ENCODE assay signal across 8 mouse cellular contexts in genomic region chr19:10677915-10678771, GRCm38 (mm10). TPM values are rescaled to one million over a fixed set of nuclear protein-coding genes. Genes with fewer than 3 reads are reported as not detected.
DNase-seq lines count a peak whose midpoint lies in the region; ATAC-seq and TF ChIP-seq lines count a peak whose summit lies in the region.

Gene Pga5, minus strand, starts transcription at chr19:10678071.

- 0 out of 2 replicates have a peak, but pooled peaks cover 4% of the 10 kb centered on the region for H3K27me3 ChIP-seq in embryonic facial prominence, embryonic 13.5 days
- H3K27me3 ChIP-seq in liver, embryonic 14.5 days (ENCODE audit: control insufficient read depth, insufficient read depth, low read length) = no peaks in the 10 kb centered on the region
- no peaks in the 10 kb centered on the region for H3K27me3 ChIP-seq in neural tube, embryonic 12.5 days (replicated peaks)
- no peaks in the 10 kb centered on the region for H3K27me3 ChIP-seq in stomach, embryonic 15.5 days (replicated peaks)

- peak; percentile 93 for DNase-seq in 3T3-L1 (ENCODE audit: low read depth, low spot score)
- peak; percentile 72 for DNase-seq in adrenal gland, adult 8-10 months
- peak; percentile 82 for DNase-seq in heart, adult 8-10 months (ENCODE audit: low spot score)
- DNase-seq in kidney, postnatal 25 days = peak; percentile 86 to 95
- no peak for DNase-seq in liver, embryonic 14.5 days (ENCODE audit: low read depth in 3 of 3, low spot score in 3 of 3)

- ATAC-seq in embryonic facial prominence, embryonic 13.5 days (ENCODE audit: insufficient number of reproducible peaks, insufficient read depth, low FRiP score, low TSS enrichment, low read depth) = no peak
- peak; percentile 56; the same call in 1 of the 2 replicates for ATAC-seq in liver, embryonic 14.5 days (ENCODE audit: insufficient read depth)
- peak; percentile 72; the same call in 1 of the 2 replicates for ATAC-seq in neural tube, embryonic 12.5 days (ENCODE audit: low FRiP score, low read depth)
- ATAC-seq in stomach, embryonic 15.5 days (ENCODE audit: insufficient read depth, low FRiP score, low read depth) = peak; percentile 27; the same call in 1 of the 2 replicates

- TF ChIP-seq EP300 in liver, embryonic 14.5 days (IDR thresholded peaks at IDR 0.05; ENCODE audit: low read depth) = no peak

- peak; percentile 95 for TF ChIP-seq CTCF in liver, embryonic 14.5 days (IDR thresholded peaks at IDR 0.05; ENCODE audit: low read depth)

- H3K4me3 ChIP-seq in embryonic facial prominence, embryonic 13.5 days = no peak within 1 kb of the TSS
- H3K4me3 ChIP-seq in liver, embryonic 14.5 days (ENCODE audit: insufficient read depth in 1 of 2, low read depth in 2 of 2, low read length in 2 of 2) = no peak within 1 kb of the TSS
- no peak within 1 kb of the TSS for H3K4me3 ChIP-seq in neural tube, embryonic 12.5 days
- no peak within 1 kb of the TSS for H3K4me3 ChIP-seq in stomach, embryonic 15.5 days (replicated peaks)

- H3K4me1 ChIP-seq in embryonic facial prominence, embryonic 13.5 days = peaks cover 6% of the 10 kb centered on the region
- peaks cover 5 to 6% of the 10 kb centered on the region in 2 experiments for H3K4me1 ChIP-seq in liver, embryonic 14.5 days (replicated peaks; ENCODE audit: control insufficient read depth in 2 of 2, insufficient read depth in 2 of 2, low read length in 1 of 2)
- H3K4me1 ChIP-seq in neural tube, embryonic 12.5 days = no peaks in the 10 kb centered on the region
- no peaks in the 10 kb centered on the region for H3K4me1 ChIP-seq in stomach, embryonic 15.5 days

- no peaks in the 10 kb centered on the region for H3K36me3 ChIP-seq in embryonic facial prominence, embryonic 13.5 days
- no peaks in the 10 kb centered on the region for H3K36me3 ChIP-seq in liver, embryonic 14.5 days (replicated peaks; ENCODE audit: control insufficient read depth, insufficient read depth, low read depth)
- H3K36me3 ChIP-seq in neural tube, embryonic 12.5 days = no peaks in the 10 kb centered on the region
- no peaks in the 10 kb centered on the region for H3K36me3 ChIP-seq in stomach, embryonic 15.5 days

- 0 out of 2 replicates have a peak within 1 kb of the TSS, but pooled peaks have one; percentile 6 for H3K9ac ChIP-seq in embryonic facial prominence, embryonic 13.5 days
- H3K9ac ChIP-seq in liver, embryonic 14.5 days (replicated peaks) = no peak within 1 kb of the TSS; the same call in 1 of the 2 replicates
- no peak within 1 kb of the TSS for H3K9ac ChIP-seq in neural tube, embryonic 12.5 days
- H3K9ac ChIP-seq in stomach, embryonic 15.5 days = no peak within 1 kb of the TSS

- no peak within 1 kb of the TSS for H3K4me2 ChIP-seq in embryonic facial prominence, embryonic 13.5 days
- no peak within 1 kb of the TSS for H3K4me2 ChIP-seq in liver, embryonic 14.5 days (ENCODE audit: low read depth)
- H3K4me2 ChIP-seq in neural tube, embryonic 12.5 days (replicated peaks) = no peak within 1 kb of the TSS
- H3K4me2 ChIP-seq in stomach, embryonic 15.5 days = no peak within 1 kb of the TSS

- peak within 1 kb of the TSS; percentile 66 for H3K27ac ChIP-seq in embryonic facial prominence, embryonic 13.5 days
- no peak within 1 kb of the TSS for H3K27ac ChIP-seq in liver, embryonic 14.5 days
- H3K27ac ChIP-seq in neural tube, embryonic 12.5 days = no peak within 1 kb of the TSS
- no peak within 1 kb of the TSS for H3K27ac ChIP-seq in stomach, embryonic 15.5 days

- no peaks in the 10 kb centered on the region for H3K9me3 ChIP-seq in embryonic facial prominence, embryonic 13.5 days
- H3K9me3 ChIP-seq in liver, embryonic 14.5 days (ENCODE audit: control insufficient read depth, low read length) = no peaks in the 10 kb centered on the region
- H3K9me3 ChIP-seq in neural tube, embryonic 12.5 days = no peaks in the 10 kb centered on the region
- H3K9me3 ChIP-seq in stomach, embryonic 15.5 days = no peaks in the 10 kb centered on the region

- 32% methylated on average over 6 of the region's 6 CpGs for WGBS in embryonic facial prominence, embryonic 13.5 days
- WGBS in liver, embryonic 14.5 days (ENCODE audit: insufficient replicate concordance) = 9% methylated on average over 6 of the region's 6 CpGs
- 53% methylated on average over 6 of the region's 6 CpGs for whole genome bisulfite sequencing in neural tube, embryonic 12.5 days
- 35% methylated on average over 6 of the region's 6 CpGs for WGBS in stomach, embryonic 15.5 days

RNA-seq across cellular contexts. Expression of gene Pga5, which starts in this region (rescaled TPM):
- not detected for total RNA-seq in adrenal gland, adult 8-10 months (2022)
- polyA plus RNA-seq in embryonic facial prominence, embryonic 13.5 days (2015; fragmentation: Nextera tagmentation; extraction: Ambion mirVana) = not detected in 2 replicates
- not detected for total RNA-seq in heart, adult 8-10 months (2022)
- polyA plus RNA-seq in liver, embryonic 14.5 days (2012; rRNA removed) = 0.02 TPM in 1 of 2 replicates, not detected in the other
- polyA plus RNA-seq in liver, embryonic 14.5 days (2014; fragmentation: Nextera tagmentation; extraction: Ambion mirVana) = not detected in 2 replicates
- not detected in 2 replicates for polyA plus RNA-seq in neural tube, embryonic 12.5 days (2016; fragmentation: Nextera tagmentation; extraction: Ambion mirVana)
- polyA plus RNA-seq in stomach, embryonic 15.5 days (2015; fragmentation: Nextera tagmentation; extraction: Ambion mirVana) = 28.0 and 59.2 TPM in 2 replicates

Comparison
In these comparisons a context has a peak if more than half of its experiments do, and no peak if none do; other contexts are left out.
1. RNA of gene Pga5 (polyA plus RNA-seq): 28.0 to 59.2 TPM in stomach, embryonic 15.5 days; not detected in neural tube, embryonic 12.5 days, not detected in embryonic facial prominence, embryonic 13.5 days and 0.02 TPM in liver, embryonic 14.5 days; every median in the first group is over 10 times any median in the second.
2. Peak in DNase-seq in adrenal gland, adult 8-10 months; RNA of the gene not detected or under 1 TPM.
3. Peak in DNase-seq in heart, adult 8-10 months; RNA of the gene not detected or under 1 TPM.
4. Peak in ATAC-seq in liver, embryonic 14.5 days; RNA of the gene not detected or under 1 TPM.
5. Peak in ATAC-seq in neural tube, embryonic 12.5 days; RNA of the gene not detected or under 1 TPM.
6. DNase-seq: peak in 3T3-L1 (single experiment) and kidney, postnatal 25 days (2 of 2); none in liver, embryonic 14.5 days (0 of 3).